Mouse (Mus musculus): Measurements from ENCODE around the gene Myo16.

Gene Myo16

GRCm38 (mm10) chr8:10468490-10468889 lies 314.8 kb downstream of the Myo16 start:
- no peak for DNase-seq (ENCODE audit: low read depth in 2 of 2, low spot score in 2 of 2)

GRCm38 (mm10) chr8:10469658-10470057 lies 315.9 kb downstream of the Myo16 start:
- no peak for DNase-seq (ENCODE audit: low read depth in 2 of 2, low spot score in 2 of 2)

- DNase-seq (ENCODE audit: low read depth in 2 of 2, low spot score in 2 of 2) = no peak
Observed at GRCm38 (mm10) chr8:10470280-10470679, 316.6 kb downstream of the Myo16 start.

GRCm38 (mm10) chr8:10472371-10472770 lies 318.7 kb downstream of the Myo16 start:
- DNase-seq (ENCODE audit: low read depth in 2 of 2, low spot score in 2 of 2) = no peak

- DNase-seq (ENCODE audit: low read depth in 2 of 2, low spot score in 2 of 2) = no peak
Observed at GRCm38 (mm10) chr8:10474446-10474845, 320.7 kb downstream of the Myo16 start.

- DNase-seq (ENCODE audit: low read depth in 2 of 2, low spot score in 2 of 2) = no peak
Observed at GRCm38 (mm10) chr8:10479059-10479458, 325.3 kb downstream of the Myo16 start.

- no peak for DNase-seq (ENCODE audit: low read depth in 2 of 2, low spot score in 2 of 2)
Observed at GRCm38 (mm10) chr8:10480850-10481249, 327.1 kb downstream of the Myo16 start.

GRCm38 (mm10) chr8:10482064-10482463 lies 328.4 kb downstream of the Myo16 start:
- DNase-seq (ENCODE audit: low read depth in 2 of 2, low spot score in 2 of 2) = no peak

- no peak for DNase-seq (ENCODE audit: low read depth in 2 of 2, low spot score in 2 of 2)
Observed at GRCm38 (mm10) chr8:10482880-10483279, 329.2 kb downstream of the Myo16 start.

- no peak for DNase-seq (ENCODE audit: low read depth in 2 of 2, low spot score in 2 of 2)
Observed at GRCm38 (mm10) chr8:10483841-10484240, 330.1 kb downstream of the Myo16 start.

- no peak for DNase-seq (ENCODE audit: low read depth in 2 of 2, low spot score in 2 of 2)
Observed at GRCm38 (mm10) chr8:10489738-10490419, 336.2 kb downstream of the Myo16 start.

GRCm38 (mm10) chr8:10490420-10490784 lies 336.7 kb downstream of the Myo16 start:
- no peak for DNase-seq (ENCODE audit: low read depth in 2 of 2, low spot score in 2 of 2)

GRCm38 (mm10) chr8:10490874-10491273 lies 337.2 kb downstream of the Myo16 start:
- DNase-seq (ENCODE audit: low read depth in 2 of 2, low spot score in 2 of 2) = no peak

- no peak for DNase-seq (ENCODE audit: low read depth in 2 of 2, low spot score in 2 of 2)
Observed at GRCm38 (mm10) chr8:10499846-10500245, 346.1 kb downstream of the Myo16 start.

GRCm38 (mm10) chr8:10500465-10500864 lies 346.8 kb downstream of the Myo16 start:
- DNase-seq (ENCODE audit: low read depth in 2 of 2, low spot score in 2 of 2) = no peak

- DNase-seq (ENCODE audit: low read depth in 2 of 2, low spot score in 2 of 2) = no peak
Observed at GRCm38 (mm10) chr8:10501750-10502149, 348.0 kb downstream of the Myo16 start.

- no peak for DNase-seq (ENCODE audit: low read depth in 2 of 2, low spot score in 2 of 2)
Observed at GRCm38 (mm10) chr8:10512105-10512504, 358.4 kb downstream of the Myo16 start.

GRCm38 (mm10) chr8:10517381-10517780 lies 363.7 kb downstream of the Myo16 start:
- DNase-seq (ENCODE audit: low read depth in 2 of 2, low spot score in 2 of 2) = no peak

- DNase-seq (ENCODE audit: low read depth in 2 of 2, low spot score in 2 of 2) = no peak
Observed at GRCm38 (mm10) chr8:10519276-10519675, 365.6 kb downstream of the Myo16 start.

GRCm38 (mm10) chr8:10521463-10521862 lies 367.8 kb downstream of the Myo16 start:
- DNase-seq (ENCODE audit: low read depth in 2 of 2, low spot score in 2 of 2) = no peak

- DNase-seq (ENCODE audit: low read depth in 2 of 2, low spot score in 2 of 2) = no peak
Observed at GRCm38 (mm10) chr8:10525686-10526085, 372.0 kb downstream of the Myo16 start.

- DNase-seq (ENCODE audit: low read depth in 2 of 2, low spot score in 2 of 2) = no peak
Observed at GRCm38 (mm10) chr8:10526616-10527015, 372.9 kb downstream of the Myo16 start.

- no peak for DNase-seq (ENCODE audit: low read depth in 2 of 2, low spot score in 2 of 2)
Observed at GRCm38 (mm10) chr8:10534619-10535286, 381.0 kb downstream of the Myo16 start.

Data from CD8-positive naive resting alpha-beta T cell, adult 2 months (primary cell).